Mouse (Mus musculus) urinary bladder, postnatal 4 days (tissue): ENCODE data around the gene Gtpbp6.
"Not testable (repeated sequence)": the region's sequence is repeated elsewhere in the genome, so short reads cannot be mapped to it uniquely, and the experiment has no call there.

Experiments
- DNase-seq, 2 experiments: peaks; one replicate each; pipeline ENCODE4 v3.0.0; 2021 to 2022; ENCODE audit warnings: low spot score in 2 of 2

Gene Gtpbp6

GRCm38 (mm10) chr5:110100921-110101631, 6.9 kb downstream of the Gtpbp6 start:
- DNase-seq = no peak

GRCm38 (mm10) chr5:110099656-110100580, 8.1 kb downstream of the Gtpbp6 start, which contains the start of gene Plcxd1:
Plcxd1 (plus strand) TSS chr5:110099969.
- DNase-seq = no peak

GRCm38 (mm10) chr5:110098991-110099477, 9.0 kb downstream of the Gtpbp6 start:
- no peak for DNase-seq

- no peak for DNase-seq
Observed at GRCm38 (mm10) chr5:110094847-110095213, 13.2 kb downstream of the Gtpbp6 start.

- peak; percentile 63 to 79 for DNase-seq
Observed at GRCm38 (mm10) chr5:110094030-110094846, 13.8 kb downstream of the Gtpbp6 start, which contains the start of gene Gm35315. Gm35315 (minus strand) TSS chr5:110094420.

GRCm38 (mm10) chr5:110091546-110091945, 16.5 kb downstream of the Gtpbp6 start:
- DNase-seq = no peak

GRCm38 (mm10) chr5:110086161-110086866, 21.7 kb downstream of the Gtpbp6 start:
- DNase-seq = no peak

- DNase-seq = no peak
Observed at GRCm38 (mm10) chr5:110082961-110083360, 25.0 kb downstream of the Gtpbp6 start.

GRCm38 (mm10) chr5:110072413-110072812, 35.6 kb downstream of the Gtpbp6 start, which contains the start of gene Gm17655:
Gm17655 (minus strand) TSS chr5:110072513.
- not testable (repeated sequence) for DNase-seq

GRCm38 (mm10) chr5:110057637-110058408, 50.2 kb downstream of the Gtpbp6 start:
- DNase-seq = peak; percentile 75 to 79
